Mouse (Mus musculus): ENCODE data around the gene Tm4sf1.

- no peak for TF ChIP-seq CTCF (IDR thresholded peaks at IDR 0.05; ENCODE audit: low read depth)
- TF ChIP-seq EP300 (IDR thresholded peaks at IDR 0.05; ENCODE audit: low read depth) = no peak
Observed at GRCm38 (mm10) chr3:57303486-57303885, 1.7 kb upstream of the Tm4sf1 start.

Measured in liver, embryonic 14.5 days (tissue).